Mouse (Mus musculus) lung, postnatal 14 days (tissue): ENCODE data around the gene Zfp300.

Experiments used
- DNase-seq: peaks from one replicate; pipeline ENCODE4 v3.0.0; 2021

Gene Zfp300

DNA sequence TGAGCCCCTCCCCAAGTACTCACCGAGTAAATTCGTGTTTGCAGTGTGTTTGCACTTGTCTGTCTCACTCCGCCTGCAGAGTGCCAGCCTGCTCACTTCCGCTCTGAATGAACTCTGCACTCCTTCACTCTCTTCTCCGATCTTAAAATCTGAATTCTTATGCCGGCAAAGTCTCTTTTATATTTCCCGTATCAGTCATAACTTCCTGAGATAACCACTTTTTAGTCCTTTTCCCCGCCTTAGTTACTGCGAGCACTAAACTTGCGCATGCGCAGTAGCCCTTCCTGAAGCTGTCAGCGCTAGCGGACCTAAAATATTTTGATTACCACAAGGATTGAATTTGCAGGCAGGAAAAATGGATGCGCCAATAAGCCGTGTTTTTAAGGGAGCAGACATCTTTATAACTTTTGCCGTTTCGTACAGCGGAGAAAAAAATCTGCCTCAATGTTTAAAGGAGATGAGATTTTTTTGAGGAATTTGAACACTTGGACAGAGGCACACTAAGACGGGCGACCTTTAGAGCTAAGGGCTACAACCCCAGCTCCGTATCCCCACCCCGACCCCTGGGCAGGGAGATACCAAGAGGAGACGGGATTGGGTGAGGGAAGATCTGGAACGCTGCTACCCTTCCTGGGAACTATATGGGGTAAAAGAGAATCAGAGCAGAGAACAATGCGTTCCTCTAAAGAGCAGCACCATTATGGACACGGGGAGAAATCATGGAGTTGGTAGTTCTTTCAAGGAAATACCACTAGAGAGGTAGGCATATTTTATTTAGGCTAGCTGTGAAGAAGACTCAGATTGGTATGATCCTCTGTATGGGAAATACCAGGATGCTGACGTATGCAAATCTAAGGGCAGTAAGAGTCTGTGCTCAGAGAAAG lies at the start of gene Zfp300:
Gene Zfp300 (minus strand): TSS at position 545 of the 884 bp plus-strand sequence.
- DNase-seq: peak; percentile 65

DNA sequence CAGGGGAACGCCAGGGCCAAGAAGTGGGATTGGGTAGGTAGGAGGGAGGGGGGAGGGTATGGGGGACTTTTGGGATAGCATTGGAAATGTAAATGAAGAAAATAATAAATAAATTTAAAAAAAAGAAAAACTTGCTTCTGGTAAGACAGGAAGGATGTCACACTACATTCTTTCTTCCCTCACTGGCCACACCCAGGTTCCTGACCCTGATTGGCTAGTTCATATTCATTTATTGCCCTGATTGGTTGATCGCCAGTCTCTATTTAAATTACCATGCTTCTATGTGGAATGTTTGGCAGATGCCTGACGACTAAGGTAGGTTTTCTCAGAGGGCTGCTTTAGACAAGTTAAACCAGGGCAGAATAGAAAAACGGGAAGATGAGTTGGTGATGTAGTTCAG lies 26.2 kb upstream of the Zfp300 start, which contains the start of gene Ssxa1:
Gene Ssxa1 (plus strand): TSS at position 301 of the 400 bp plus-strand sequence.
- no peak for DNase-seq

DNA sequence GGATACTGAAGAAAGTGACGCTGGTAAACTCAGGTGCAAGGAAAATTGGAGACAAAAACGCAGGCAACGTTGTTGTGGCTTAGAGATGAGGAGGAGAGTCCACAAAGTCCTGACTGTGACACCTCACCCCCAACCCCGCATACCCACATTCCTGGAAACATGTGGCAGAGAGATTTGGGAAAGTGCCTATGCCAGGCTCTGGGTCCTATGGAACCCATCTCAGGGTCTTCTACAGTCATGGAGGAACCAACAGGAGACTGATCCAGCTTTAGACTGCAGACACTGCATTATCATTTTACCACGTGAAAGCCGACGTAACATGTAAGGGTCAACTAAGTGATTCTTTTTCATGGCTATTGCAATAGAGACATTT lies 526 bp upstream of the Zfp300 start:
- no peak for DNase-seq

DNA sequence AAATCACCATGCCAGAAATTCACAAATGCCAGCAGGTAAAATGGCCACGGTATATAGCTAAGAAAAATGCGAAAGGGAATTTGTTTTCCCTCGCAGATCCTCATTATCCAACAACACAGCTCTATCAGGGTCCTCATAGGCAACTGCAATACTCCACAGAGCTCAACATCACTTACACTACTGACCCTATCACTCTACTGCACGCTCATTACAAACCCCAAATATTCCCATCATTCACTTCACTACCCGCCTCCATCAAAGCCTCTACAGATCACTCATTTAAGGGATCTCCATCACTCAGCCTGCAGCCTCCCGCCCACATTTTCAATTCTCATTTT lies 713 bp downstream of the Zfp300 start:
- DNase-seq: no peak

DNA sequence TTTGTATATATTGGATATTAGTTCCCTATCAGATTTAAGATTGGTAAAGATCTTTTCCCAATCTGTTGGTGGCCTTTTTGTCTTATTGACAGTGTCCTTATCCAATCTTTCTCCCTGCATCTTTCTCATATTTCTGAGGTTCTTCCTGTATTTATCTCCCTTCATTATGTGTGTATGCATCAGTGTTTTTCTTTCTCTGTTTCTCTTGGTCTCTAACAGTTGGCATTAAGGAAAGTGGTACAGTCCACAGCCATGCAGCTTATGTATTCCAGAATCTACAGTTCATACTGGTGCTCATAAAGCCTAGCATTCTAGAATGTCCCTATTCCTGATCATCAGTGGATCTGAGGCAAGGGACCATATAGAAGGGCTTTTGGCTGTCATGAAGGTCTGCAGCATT lies 21.2 kb downstream of the Zfp300 start, which contains the start of gene Spaca5:
Gene Spaca5 (plus strand): TSS at position 301 of the 400 bp plus-strand sequence.
- DNase-seq: no peak

DNA sequence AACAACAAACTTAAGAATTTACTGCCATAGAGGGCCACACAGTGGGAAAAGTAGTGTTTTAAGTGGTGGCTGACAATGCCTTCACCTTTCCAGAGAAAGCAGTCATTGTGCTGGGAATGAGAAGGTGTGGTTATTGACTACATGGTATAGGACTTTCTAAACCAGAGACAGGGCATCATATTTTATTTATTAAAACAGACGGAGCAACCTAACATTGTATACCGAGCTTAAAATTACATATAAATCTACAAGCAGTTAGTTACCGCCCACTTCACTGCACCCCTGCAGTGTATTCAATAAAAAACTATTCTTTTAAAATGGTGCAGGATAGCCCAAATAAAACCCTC lies 26.8 kb downstream of the Zfp300 start:
- no peak for DNase-seq

DNA sequence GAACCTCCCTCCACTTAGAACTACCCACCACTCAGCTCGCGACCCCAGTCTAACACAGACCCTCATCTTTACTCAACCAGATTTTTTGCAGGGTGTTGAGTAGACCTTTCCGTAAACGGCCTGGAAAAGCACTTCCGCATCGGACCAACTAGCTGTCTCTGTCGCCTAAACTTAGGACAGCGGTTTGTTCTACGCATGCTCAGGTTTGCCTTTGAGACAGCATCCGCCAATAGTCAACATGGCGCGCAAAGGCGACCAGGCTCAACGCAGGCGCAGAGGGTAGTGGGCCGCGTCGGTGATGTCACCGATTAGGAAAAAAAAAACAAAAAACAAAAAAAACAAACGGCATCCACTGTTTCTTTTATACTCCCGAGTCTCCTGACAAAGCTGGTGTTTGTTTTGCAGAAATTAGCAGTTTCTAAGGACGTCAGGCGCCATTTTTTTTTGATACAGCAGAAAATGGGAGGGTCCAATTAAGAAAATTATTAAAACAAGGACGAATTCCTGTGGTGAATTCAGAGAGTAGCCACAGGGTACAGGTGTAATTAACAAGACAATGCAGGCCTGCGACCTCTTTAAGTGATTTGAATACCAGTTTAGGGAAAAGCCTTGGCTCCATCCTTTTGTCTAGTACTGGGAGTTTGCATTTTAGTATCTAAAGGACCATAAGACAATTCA lies 27.3 kb downstream of the Zfp300 start, which contains the start of gene Zfp182:
Gene Zfp182 (minus strand): TSS at position 451 of the 678 bp plus-strand sequence.
- DNase-seq: peak; percentile 80

DNA sequence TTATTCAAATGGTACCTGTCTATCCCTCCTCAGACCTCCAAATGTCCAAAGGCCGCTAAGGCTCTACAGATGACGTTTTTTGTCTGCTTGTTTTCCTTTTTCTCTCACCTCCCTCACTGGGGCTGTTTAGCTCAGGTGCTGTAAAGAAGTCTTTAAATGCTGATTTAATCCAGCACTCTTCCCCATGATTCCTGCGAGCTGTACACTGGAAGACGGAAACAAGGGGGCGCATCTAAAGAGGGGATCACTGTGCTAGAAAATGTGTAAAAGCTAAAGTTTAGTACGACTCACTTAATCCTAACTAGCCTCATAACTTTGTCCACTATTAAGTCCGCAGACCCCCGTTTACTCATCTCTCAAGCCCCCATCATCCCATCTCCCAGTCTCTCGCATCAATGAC lies 27.9 kb downstream of the Zfp300 start:
- no peak for DNase-seq
